ENCODE assay signal across 8 mouse cellular contexts in genomic region chr2:180040406-180040805, GRCm38 (mm10). TPM values are rescaled to one million over a fixed set of nuclear protein-coding genes. Genes with fewer than 3 reads are reported as not detected.
A peak's percentile ranks its signal among the peaks of the same experiment; 100 is the strongest.
DNase-seq lines count a peak whose midpoint lies in the region; ATAC-seq and TF ChIP-seq lines count a peak whose summit lies in the region.

No protein-coding gene starts in this region.

- H3K4me2 ChIP-seq in heart, embryonic 12.5 days = peak overlapping the region; percentile 98
- H3K4me2 ChIP-seq in hindbrain, postnatal 0 days (ENCODE audit: low read depth, low read length) = peak overlapping the region; percentile 70
- peak overlapping the region; percentile 74 for H3K4me2 ChIP-seq in midbrain, embryonic 15.5 days

- peak overlapping the region; percentile 31; the same call in 1 of the 2 replicates for H3K27ac ChIP-seq in heart, embryonic 12.5 days (ENCODE audit: poor library complexity, severe bottlenecking)
- no peak overlapping the region for H3K27ac ChIP-seq in bone marrow, adult 2 months (ENCODE audit: control insufficient read depth, insufficient read depth, low read depth, low read length, poor library complexity)
- no peak overlapping the region for H3K27ac ChIP-seq in hindbrain, postnatal 0 days
- no peak overlapping the region for H3K27ac ChIP-seq in midbrain, embryonic 15.5 days

- intact Hi-C loops in heart, postnatal 14 days (cut with DNase I) = loop anchor here (2.0 kb wide), 1 partner anchor 14 kb away; no protein-coding TSS in a partner anchor

- TF ChIP-seq CTCF in bone marrow, adult 2 months (IDR thresholded peaks at IDR 0.05; ENCODE audit: control insufficient read depth, insufficient read depth, low read length) = no peak
- no peak for TF ChIP-seq CTCF in hindbrain, postnatal 0 days (IDR thresholded peaks at IDR 0.05; ENCODE audit: low read depth)

- DNase-seq in heart, postnatal 14 days = no peak
- no peak for DNase-seq in hindbrain, postnatal 0 days (ENCODE audit: low spot score)
- no peak for DNase-seq in frontal cortex, postnatal 14 days (ENCODE audit: low spot score in 2 of 2)
- no peak for DNase-seq in spleen, adult 18-20 months

- H3K4me3 ChIP-seq in heart, embryonic 12.5 days = peak overlapping the region; percentile 82
- peak overlapping the region; percentile 14 for H3K4me3 ChIP-seq in bone marrow, adult 2 months (replicated peaks; ENCODE audit: control insufficient read depth, low read depth, low read length)
- no peak overlapping the region; the same call in 1 of the 2 replicates for H3K4me3 ChIP-seq in hindbrain, postnatal 0 days (ENCODE audit: low read length)
- peak overlapping the region; percentile 95 for H3K4me3 ChIP-seq in midbrain, embryonic 15.5 days

- peaks cover 29% of the 10 kb centered on the region for H3K4me1 ChIP-seq in heart, embryonic 12.5 days (replicated peaks)
- peaks cover 1% of the 10 kb centered on the region; the same call in 1 of the 2 replicates for H3K4me1 ChIP-seq in bone marrow, adult 2 months (ENCODE audit: control insufficient read depth, insufficient read depth, low read length)
- H3K4me1 ChIP-seq in hindbrain, postnatal 0 days (ENCODE audit: insufficient read depth, low read length) = peaks cover 20% of the 10 kb centered on the region
- H3K4me1 ChIP-seq in midbrain, embryonic 15.5 days = peaks cover 44% of the 10 kb centered on the region

- H3K36me3 ChIP-seq in heart, embryonic 12.5 days = peaks cover 38% of the 10 kb centered on the region
- H3K36me3 ChIP-seq in hindbrain, postnatal 0 days (ENCODE audit: insufficient read depth, low read length) = peaks cover 33% of the 10 kb centered on the region
- H3K36me3 ChIP-seq in midbrain, embryonic 15.5 days (replicated peaks) = peaks cover 36% of the 10 kb centered on the region

- no peak for ATAC-seq in heart, embryonic 12.5 days (ENCODE audit: insufficient number of reproducible peaks, low FRiP score)
- no peak for ATAC-seq in hindbrain, postnatal 0 days
- no peak for ATAC-seq in midbrain, embryonic 15.5 days (replicated peaks)
- no peak for ATAC-seq in CD4-positive, CD25-positive, alpha-beta regulatory T cell, adult 4 months

- 36% methylated on average over 6 of the region's 6 CpGs for WGBS in heart, embryonic 12.5 days
- 28% methylated on average over 6 of the region's 6 CpGs for WGBS in bone marrow, adult 2 months
- WGBS in hindbrain, postnatal 0 days = 58% methylated on average over 6 of the region's 6 CpGs
- WGBS in midbrain, embryonic 15.5 days = 62% methylated on average over 6 of the region's 6 CpGs

- H3K9ac ChIP-seq in heart, embryonic 12.5 days = peak overlapping the region; percentile 54
- H3K9ac ChIP-seq in hindbrain, postnatal 0 days (replicated peaks; ENCODE audit: low read length) = no peak overlapping the region
- H3K9ac ChIP-seq in midbrain, embryonic 15.5 days = peak overlapping the region; percentile 98

- TF ChIP-seq POLR2A in bone marrow, adult 2 months (IDR thresholded peaks at IDR 0.05; ENCODE audit: borderline replicate concordance, control insufficient read depth, low read depth, low read length) = no peak

- no peaks in the 10 kb centered on the region for H3K9me3 ChIP-seq in heart, embryonic 12.5 days (replicated peaks)
- H3K9me3 ChIP-seq in hindbrain, postnatal 0 days (ENCODE audit: low read length) = no peaks in the 10 kb centered on the region
- H3K9me3 ChIP-seq in midbrain, embryonic 15.5 days = no peaks in the 10 kb centered on the region

- H3K27me3 ChIP-seq in heart, embryonic 12.5 days (replicated peaks) = no peaks in the 10 kb centered on the region
- H3K27me3 ChIP-seq in hindbrain, postnatal 0 days (ENCODE audit: insufficient read depth, low read length) = no peaks in the 10 kb centered on the region
- no peaks in the 10 kb centered on the region for H3K27me3 ChIP-seq in midbrain, embryonic 15.5 days (replicated peaks)

RNA-seq across cellular contexts. Expression of gene Psma7, which starts 1.8 kb away (rescaled TPM):
- polyA plus RNA-seq in heart, embryonic 12.5 days (2016; fragmentation: Nextera tagmentation; extraction: Ambion mirVana) = 444 and 452 TPM in 2 replicates
- total RNA-seq in heart, postnatal 14 days (2021) = 100 to 1,000 TPM; 167 to 177 TPM
- 81.3 and 149 TPM in 2 replicates for polyA plus RNA-seq in bone marrow, adult 2 months (2011; ENCODE audit: insufficient read depth, insufficient read length, low replicate concordance, missing spikeins)
- 196 and 230 TPM in 2 replicates for total RNA-seq in hindbrain, postnatal 0 days (2014; rRNA removed)
- 585 TPM in 2 replicates for polyA plus RNA-seq in hindbrain, postnatal 0 days (2015; fragmentation: Nextera tagmentation; extraction: Ambion mirVana)
- polyA plus RNA-seq in midbrain, embryonic 15.5 days (2015; fragmentation: Nextera tagmentation; extraction: Ambion mirVana) = 521 and 530 TPM in 2 replicates
- polyA plus RNA-seq in CD4-positive, CD25-positive, alpha-beta regulatory T cell, adult 4 months (2017; shearing (Covaris generic)) = 100 to 1,000 TPM; 416 to 450 TPM

RNA-seq across cellular contexts. Expression of gene Ss18l1, which starts 1.9 kb away (rescaled TPM):
- 4.2 and 4.3 TPM in 2 replicates for polyA plus RNA-seq in heart, embryonic 12.5 days (2016; fragmentation: Nextera tagmentation; extraction: Ambion mirVana)
- 1 to 10 TPM; 2.9 to 3.3 TPM for total RNA-seq in heart, postnatal 14 days (2021)
- polyA plus RNA-seq in bone marrow, adult 2 months (2011; ENCODE audit: insufficient read depth, insufficient read length, low replicate concordance, missing spikeins) = 1.4 and 1.9 TPM in 2 replicates
- 80.7 and 100 TPM in 2 replicates for total RNA-seq in hindbrain, postnatal 0 days (2014; rRNA removed)
- 34.2 and 37.2 TPM in 2 replicates for polyA plus RNA-seq in hindbrain, postnatal 0 days (2015; fragmentation: Nextera tagmentation; extraction: Ambion mirVana)
- polyA plus RNA-seq in midbrain, embryonic 15.5 days (2015; fragmentation: Nextera tagmentation; extraction: Ambion mirVana) = 70.1 and 73.0 TPM in 2 replicates
- 1 to 10 TPM; 1.8 to 2.2 TPM for polyA plus RNA-seq in CD4-positive, CD25-positive, alpha-beta regulatory T cell, adult 4 months (2017; shearing (Covaris generic))

RNA-seq across cellular contexts. Expression of gene Lsm14b, which starts 15.6 kb away (rescaled TPM):
- 4.8 and 6.9 TPM in 2 replicates for polyA plus RNA-seq in heart, embryonic 12.5 days (2016; fragmentation: Nextera tagmentation; extraction: Ambion mirVana)
- 10 to 100 TPM; 57.3 to 61.8 TPM for total RNA-seq in heart, postnatal 14 days (2021)
- polyA plus RNA-seq in bone marrow, adult 2 months (2011; ENCODE audit: insufficient read depth, insufficient read length, low replicate concordance, missing spikeins) = 19.9 and 37.9 TPM in 2 replicates
- total RNA-seq in hindbrain, postnatal 0 days (2014; rRNA removed) = 88.2 and 102 TPM in 2 replicates
- 21.0 and 21.3 TPM in 2 replicates for polyA plus RNA-seq in hindbrain, postnatal 0 days (2015; fragmentation: Nextera tagmentation; extraction: Ambion mirVana)
- 21.0 and 21.1 TPM in 2 replicates for polyA plus RNA-seq in midbrain, embryonic 15.5 days (2015; fragmentation: Nextera tagmentation; extraction: Ambion mirVana)
- polyA plus RNA-seq in CD4-positive, CD25-positive, alpha-beta regulatory T cell, adult 4 months (2017; shearing (Covaris generic)) = 1 to 10 TPM; 2.0 to 2.9 TPM

RNA-seq across cellular contexts. Expression of gene Mtg2, which starts 30.0 kb away (rescaled TPM):
- polyA plus RNA-seq in heart, embryonic 12.5 days (2016; fragmentation: Nextera tagmentation; extraction: Ambion mirVana) = 23.7 and 24.4 TPM in 2 replicates
- total RNA-seq in heart, postnatal 14 days (2021) = 10 to 100 TPM; 18.7 to 19.7 TPM
- polyA plus RNA-seq in bone marrow, adult 2 months (2011; ENCODE audit: insufficient read depth, insufficient read length, low replicate concordance, missing spikeins) = 3.5 and 8.2 TPM in 2 replicates
- total RNA-seq in hindbrain, postnatal 0 days (2014; rRNA removed) = 17.2 and 17.3 TPM in 2 replicates
- polyA plus RNA-seq in hindbrain, postnatal 0 days (2015; fragmentation: Nextera tagmentation; extraction: Ambion mirVana) = 23.3 and 23.9 TPM in 2 replicates
- polyA plus RNA-seq in midbrain, embryonic 15.5 days (2015; fragmentation: Nextera tagmentation; extraction: Ambion mirVana) = 37.4 and 37.7 TPM in 2 replicates
- 10 to 100 TPM; 42.6 to 52.6 TPM for polyA plus RNA-seq in CD4-positive, CD25-positive, alpha-beta regulatory T cell, adult 4 months (2017; shearing (Covaris generic))
